Mouse (Mus musculus) megakaryocyte, adult 5-6 weeks (primary cell): ENCODE data around the gene Ctla4. TPM values are rescaled to one million over a fixed set of nuclear protein-coding genes. Genes with fewer than 3 reads are reported as not detected.

Experiments used
- ATAC-seq: 2 replicates; pipeline ENCODE4 v1.8.0; 2016; ENCODE audit warnings: mild to moderate bottlenecking, inconsistent platforms; ENCODE audit not compliant: poor library complexity, severe bottlenecking
- total RNA-seq, 2 experiments: library from RNA; stranded (forward) in 1 of 2; stranded (reverse) in 1 of 2; fragments of 153-499, 151-499 nt in 1 of 2; fragments of 221-1000, 200-1000 nt in 1 of 2; gene quantifications; 2 replicates each; pipeline versions ENCODE4 v1.2.3 to v1.2.4; 2015 to 2017

The Ctla4 gene
- total RNA-seq, 2 experiments from 2014 or later = 0.16 to 0.44 TPM

- no peak for ATAC-seq
These were observed 72.4 kb downstream of the Ctla4 start for GRCm38 (mm10) chr1:60959246-60959645.

GRCm38 (mm10) chr1:60960451-60960850 is 73.7 kb downstream of the Ctla4 start:
- ATAC-seq = peak; percentile 69

- peak; percentile 85 for ATAC-seq
These were observed 74.3 kb downstream of the Ctla4 start for GRCm38 (mm10) chr1:60961080-60961479.

DNA sequence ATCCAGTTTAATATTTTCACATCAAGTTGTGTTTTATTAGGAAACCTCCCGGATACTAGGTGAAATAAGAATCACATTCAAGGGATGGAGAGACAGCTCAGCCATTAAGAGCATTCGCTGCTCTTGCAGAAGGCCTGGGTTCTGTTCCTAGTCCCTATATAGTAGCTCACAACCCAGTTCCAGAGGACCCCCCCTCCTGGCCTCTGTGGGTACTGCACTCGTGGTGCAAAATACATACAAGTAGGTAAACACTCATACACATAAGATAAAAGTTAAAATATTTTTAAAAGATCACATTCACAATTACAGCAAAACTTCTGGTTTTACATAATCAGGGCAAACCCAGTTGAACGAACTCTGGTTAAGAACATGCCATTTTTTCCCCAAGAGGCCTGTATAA is 75.3 kb downstream of the Ctla4 start:
- no peak for ATAC-seq

Other genes with a start within 250 kb of the Ctla4 start
- gene Cd28, start 170.2 kb upstream of the Ctla4 start, total RNA-seq (2015) = 2.3 and 2.5 TPM in 2 replicates
- gene Cd28, start 170.2 kb upstream of the Ctla4 start, total RNA-seq (2017) = 2.1 and 2.3 TPM in 2 replicates
- gene Icos, start 90.9 kb downstream of the Ctla4 start, total RNA-seq (2015) = 0.52 and 1.2 TPM in 2 replicates
- 0.18 and 1.5 TPM in 2 replicates for gene Icos, start 90.9 kb downstream of the Ctla4 start, total RNA-seq (2017)